Mouse (Mus musculus): ENCODE data around the gene Zfp82. TPM values are rescaled to one million over a fixed set of nuclear protein-coding genes. Genes with fewer than 3 reads are reported as not detected.

Zfp82 gene
- polyA plus RNA-seq, 1 experiment from 2014 or later: 0.68 TPM

GRCm38 (mm10) chr7:30007601-30008000 is 65.1 kb downstream of the Zfp82 start:
- peaks cover 23% of the 10 kb centered on the region for H3K36me3 ChIP-seq (replicated peaks; ENCODE audit: insufficient read depth, low read length)
- no peaks in the 10 kb centered on the region for H3K27me3 ChIP-seq (ENCODE audit: insufficient read depth, low read length)
- WGBS (ENCODE audit: insufficient replicate concordance): 70% methylated on average over 1 of the region's 1 CpGs

More at GRCm38 (mm10) chr7:30007601-30008000, 65.1 kb downstream of the Zfp82 start:
- Histone ChIP-seq H3K4me2 (ENCODE audit: low read depth, low read length) (no peak overlapping the region), H3K4me1 (ENCODE audit: insufficient read depth) (no peaks in the 10 kb centered on the region), H3K27ac (ENCODE audit: low read depth) (no peak overlapping the region), H3K9ac (replicated peaks) (no peak overlapping the region), H3K9me3 (ENCODE audit: low read length) (no peaks in the 10 kb centered on the region), H3K4me3 (ENCODE audit: low read depth, low read length) (no peak overlapping the region)
- ATAC-seq (no peak), DNase-seq (no peak)
- TF ChIP-seq CTCF (IDR thresholded peaks at IDR 0.05; ENCODE audit: low read depth) (no peak), EP300 (IDR thresholded peaks at IDR 0.05; ENCODE audit: low read depth) (no peak)

Small RNAs within 50 kb of the gene (microRNA-seq; reads per million reads assigned to microRNA genes)
- not detected for gene Gm23368

Other genes with a start within 250 kb of the Zfp82 start
- gene Zfp940, start 219.2 kb downstream of the Zfp82 start, polyA plus RNA-seq (2015; fragmentation: Nextera tagmentation; extraction: Ambion mirVana): 0.39 and 0.42 TPM in 2 replicates
- 0.59 and 0.87 TPM in 2 replicates for gene Zfp420, start 212.9 kb downstream of the Zfp82 start, polyA plus RNA-seq (2015; fragmentation: Nextera tagmentation; extraction: Ambion mirVana)
- 1.5 TPM in 2 replicates for gene Zfp27, start 166.3 kb downstream of the Zfp82 start, polyA plus RNA-seq (2015; fragmentation: Nextera tagmentation; extraction: Ambion mirVana)
- 0.59 and 0.60 TPM in 2 replicates for gene Zfp383, start 164.7 kb downstream of the Zfp82 start, polyA plus RNA-seq (2015; fragmentation: Nextera tagmentation; extraction: Ambion mirVana)
- 1.1 and 1.8 TPM in 2 replicates for gene Zfp74, start 118.8 kb downstream of the Zfp82 start, polyA plus RNA-seq (2015; fragmentation: Nextera tagmentation; extraction: Ambion mirVana)
- 5.5 and 6.4 TPM in 2 replicates for gene Zfp568, start 88.9 kb downstream of the Zfp82 start, polyA plus RNA-seq (2015; fragmentation: Nextera tagmentation; extraction: Ambion mirVana)
- 0.31 and 0.36 TPM in 2 replicates for gene Zfp14, start 21.5 kb downstream of the Zfp82 start, polyA plus RNA-seq (2015; fragmentation: Nextera tagmentation; extraction: Ambion mirVana)
- not detected in 2 replicates for gene Gm26920, start 17.5 kb upstream of the Zfp82 start, polyA plus RNA-seq (2015; fragmentation: Nextera tagmentation; extraction: Ambion mirVana)
- gene Zfp566, start 17.6 kb upstream of the Zfp82 start, polyA plus RNA-seq (2015; fragmentation: Nextera tagmentation; extraction: Ambion mirVana): 1.2 and 1.7 TPM in 2 replicates
- 10.1 and 10.7 TPM in 2 replicates for gene Zfp260, start 21.9 kb upstream of the Zfp82 start, polyA plus RNA-seq (2015; fragmentation: Nextera tagmentation; extraction: Ambion mirVana)
- 0.54 and 0.75 TPM in 2 replicates for gene Zfp382, start 49.0 kb upstream of the Zfp82 start, polyA plus RNA-seq (2015; fragmentation: Nextera tagmentation; extraction: Ambion mirVana)
- 2.1 and 3.1 TPM in 2 replicates for gene Zfp146, start 96.8 kb upstream of the Zfp82 start, polyA plus RNA-seq (2015; fragmentation: Nextera tagmentation; extraction: Ambion mirVana)
- gene Cox7a1, start 111.2 kb upstream of the Zfp82 start, polyA plus RNA-seq (2015; fragmentation: Nextera tagmentation; extraction: Ambion mirVana): 7.0 and 15.1 TPM in 2 replicates
- 30.2 and 30.6 TPM in 2 replicates for gene Capns1, start 125.9 kb upstream of the Zfp82 start, polyA plus RNA-seq (2015; fragmentation: Nextera tagmentation; extraction: Ambion mirVana)
- gene Polr2i, start 159.0 kb upstream of the Zfp82 start, polyA plus RNA-seq (2015; fragmentation: Nextera tagmentation; extraction: Ambion mirVana): 42.9 and 43.3 TPM in 2 replicates
- gene Tbcb, start 159.4 kb upstream of the Zfp82 start, polyA plus RNA-seq (2015; fragmentation: Nextera tagmentation; extraction: Ambion mirVana): 41.8 and 42.1 TPM in 2 replicates
- gene Ovol3, start 162.8 kb upstream of the Zfp82 start, polyA plus RNA-seq (2015; fragmentation: Nextera tagmentation; extraction: Ambion mirVana): not detected in 2 replicates
- 0.08 and 0.15 TPM in 2 replicates for gene Thap8, start 207.2 kb upstream of the Zfp82 start, polyA plus RNA-seq (2015; fragmentation: Nextera tagmentation; extraction: Ambion mirVana)
- 3.1 and 3.4 TPM in 2 replicates for gene Wdr62, start 207.5 kb upstream of the Zfp82 start, polyA plus RNA-seq (2015; fragmentation: Nextera tagmentation; extraction: Ambion mirVana)
- gene Clip3, start 218.8 kb upstream of the Zfp82 start, polyA plus RNA-seq (2015; fragmentation: Nextera tagmentation; extraction: Ambion mirVana): 0.34 and 0.59 TPM in 2 replicates
- 23.1 and 23.9 TPM in 2 replicates for gene Alkbh6, start 235.8 kb upstream of the Zfp82 start, polyA plus RNA-seq (2015; fragmentation: Nextera tagmentation; extraction: Ambion mirVana)
- 11.4 and 12.8 TPM in 2 replicates for gene Syne4, start 241.9 kb upstream of the Zfp82 start, polyA plus RNA-seq (2015; fragmentation: Nextera tagmentation; extraction: Ambion mirVana)
- not detected in 2 replicates for gene E130208F15Rik, start 248.8 kb upstream of the Zfp82 start, polyA plus RNA-seq (2015; fragmentation: Nextera tagmentation; extraction: Ambion mirVana)